Mouse (Mus musculus): ENCODE measurements at regions not wholly inside any gene's neighbourhood (a gene's known extent, or its start where the extent isn't known, plus 50 kb on each side); places are given as distances from the start of the nearest gene placed in this dataset.

DNA sequence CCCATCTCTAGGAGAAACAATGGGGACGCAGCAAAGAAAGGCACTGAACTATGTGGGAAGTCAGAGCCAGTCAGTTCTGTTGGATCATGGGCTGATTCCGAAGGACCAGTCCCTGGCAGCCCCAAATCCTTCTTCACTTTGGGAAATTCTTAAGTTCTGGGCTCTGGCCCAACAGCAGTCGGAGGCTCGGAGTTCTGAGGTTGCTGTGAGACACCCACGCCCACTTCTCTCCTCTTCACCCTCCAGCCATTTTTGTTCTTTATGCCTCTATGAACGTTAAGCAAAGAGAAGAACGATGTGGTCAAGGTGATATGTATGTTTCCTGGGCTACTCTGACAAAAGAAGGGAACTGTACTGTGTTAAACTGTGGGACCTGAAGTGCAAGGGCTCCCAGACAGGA lies 84.0 kb upstream of the C1qtnf3 start:
- Histone ChIP-seq H3K79me2 (ENCODE audit: inconsistent target) (no peaks in the 10 kb centered on the region), H3K36me3 (ENCODE audit: inconsistent target) (no peaks in the 10 kb centered on the region), H3K4me3 (ENCODE audit: inconsistent target) (no peak overlapping the region), H3K27ac (no peak overlapping the region)
- 91% methylated on average over 7 of the region's 7 CpGs for WGBS (ENCODE audit: missing documents)

DNA sequence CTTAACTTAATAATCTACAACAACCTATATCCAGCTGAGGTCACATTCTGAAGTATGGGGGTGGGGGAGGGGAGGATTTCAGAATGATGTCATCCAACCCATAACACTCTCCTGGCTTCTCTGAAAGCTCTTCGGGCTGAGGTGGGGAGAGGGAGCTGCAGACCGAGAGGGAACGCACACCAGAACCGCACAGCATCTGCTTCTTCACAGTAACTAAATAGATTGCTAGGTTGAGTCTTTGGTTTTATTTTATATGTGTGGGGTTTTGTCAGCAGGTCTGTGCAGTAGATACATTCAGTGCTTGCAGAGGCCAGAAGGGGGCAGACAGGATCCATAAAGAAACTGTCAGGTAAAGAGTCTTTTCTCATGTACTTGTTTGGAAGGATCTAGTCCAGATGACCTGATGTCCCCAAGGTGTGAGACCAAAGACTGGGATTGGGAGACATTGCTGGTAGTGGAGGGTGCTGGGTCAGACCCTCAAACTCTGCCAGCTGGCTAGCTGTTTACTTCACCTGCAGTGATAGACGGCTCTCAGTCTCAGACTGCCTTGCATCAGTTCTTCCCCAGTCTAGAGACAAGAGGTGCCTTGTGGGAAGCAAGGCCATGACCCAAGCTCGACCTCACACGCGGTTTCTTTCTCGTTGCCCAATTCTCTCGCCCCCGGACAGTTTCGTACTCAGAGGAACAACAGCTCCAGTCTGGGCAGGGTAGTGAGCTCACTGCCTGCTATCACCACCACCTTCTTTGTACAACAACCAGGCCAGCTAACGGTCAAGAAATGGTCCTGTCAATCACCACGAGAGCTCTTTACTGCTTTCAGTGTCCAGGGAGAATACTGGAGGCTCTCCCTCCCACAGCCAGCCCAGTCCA lies 83.2 kb upstream of the C1qtnf3 start:
- Histone ChIP-seq H3K79me2 (ENCODE audit: inconsistent target) (no peaks in the 10 kb centered on the region), H3K36me3 (ENCODE audit: inconsistent target) (no peaks in the 10 kb centered on the region), H3K4me3 (ENCODE audit: inconsistent target) (no peak overlapping the region), H3K27ac (no peak overlapping the region)
- 68% methylated on average over 14 of the region's 14 CpGs for WGBS (ENCODE audit: missing documents)

GRCm38 (mm10) chr15:10869879-10870278 lies 82.3 kb upstream of the C1qtnf3 start:
- Histone ChIP-seq H3K79me2 (ENCODE audit: inconsistent target) (no peaks in the 10 kb centered on the region), H3K4me3 (ENCODE audit: inconsistent target) (no peak overlapping the region), H3K27ac (no peak overlapping the region), H3K36me3 (ENCODE audit: inconsistent target) (no peaks in the 10 kb centered on the region)
- 76% methylated on average over 13 of the region's 13 CpGs for WGBS (ENCODE audit: missing documents)

- Histone ChIP-seq H3K79me2 (ENCODE audit: inconsistent target) (no peaks in the 10 kb centered on the region), H3K36me3 (ENCODE audit: inconsistent target) (no peaks in the 10 kb centered on the region), H3K4me3 (ENCODE audit: inconsistent target) (no peak overlapping the region), H3K27ac (peak overlapping the region; percentile 54)
- WGBS (ENCODE audit: missing documents), result 17% methylated on average over 13 of the region's 13 CpGs
These were observed 79.7 kb upstream of the C1qtnf3 start for GRCm38 (mm10) chr15:10872322-10872967.

DNA sequence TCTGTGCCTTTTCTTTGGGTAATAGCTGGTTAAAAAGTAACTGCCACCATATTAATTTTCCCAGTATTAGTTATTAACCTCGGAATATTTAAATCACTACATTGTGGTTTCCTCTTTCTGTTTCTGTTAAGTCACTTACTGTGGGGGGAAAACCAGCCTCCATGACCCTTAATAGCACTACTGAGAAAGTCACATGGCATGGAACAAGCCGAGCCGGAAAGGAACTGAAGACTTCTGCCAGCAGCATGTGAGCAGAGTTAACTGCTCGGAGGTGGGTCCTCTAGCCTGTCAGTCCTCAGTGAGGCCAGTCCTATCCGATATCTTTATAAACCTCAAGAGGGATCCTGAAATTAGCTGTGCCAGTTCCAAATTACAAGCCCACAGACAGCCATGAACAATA lies 75.8 kb upstream of the C1qtnf3 start:
- H3K4me3 ChIP-seq (ENCODE audit: inconsistent target), result no peak overlapping the region
- no peaks in the 10 kb centered on the region for H3K36me3 ChIP-seq (ENCODE audit: inconsistent target)
- peak overlapping the region; percentile 83 for H3K27ac ChIP-seq
- no peaks in the 10 kb centered on the region for H3K79me2 ChIP-seq (ENCODE audit: inconsistent target)
- 2% methylated on average over 5 of the region's 5 CpGs for WGBS (ENCODE audit: missing documents)

- H3K36me3 ChIP-seq (ENCODE audit: inconsistent target), result no peaks in the 10 kb centered on the region
- WGBS (ENCODE audit: missing documents), result 100% methylated on average over 1 of the region's 1 CpGs
- no peak overlapping the region for H3K27ac ChIP-seq
- H3K79me2 ChIP-seq (ENCODE audit: inconsistent target), result no peaks in the 10 kb centered on the region
- H3K4me3 ChIP-seq (ENCODE audit: inconsistent target), result no peak overlapping the region
These were observed 70.4 kb upstream of the C1qtnf3 start for GRCm38 (mm10) chr15:10881726-10882125.

- no peak overlapping the region for H3K4me3 ChIP-seq (ENCODE audit: inconsistent target)
- H3K36me3 ChIP-seq (ENCODE audit: inconsistent target), result no peaks in the 10 kb centered on the region
- H3K79me2 ChIP-seq (ENCODE audit: inconsistent target), result no peaks in the 10 kb centered on the region
- no peak overlapping the region for H3K27ac ChIP-seq
- 93% methylated on average over 6 of the region's 6 CpGs for WGBS (ENCODE audit: missing documents)
These were observed 64.1 kb upstream of the C1qtnf3 start for GRCm38 (mm10) chr15:10887990-10888389.

- H3K36me3 ChIP-seq (ENCODE audit: inconsistent target), result no peaks in the 10 kb centered on the region
- 10% methylated on average over 8 of the region's 8 CpGs for WGBS (ENCODE audit: missing documents)
- H3K4me3 ChIP-seq (ENCODE audit: inconsistent target), result no peak overlapping the region
- peak overlapping the region; percentile 19; the same call in 1 of the 2 replicates for H3K27ac ChIP-seq
- no peaks in the 10 kb centered on the region for H3K79me2 ChIP-seq (ENCODE audit: inconsistent target)
These were observed 61.8 kb upstream of the C1qtnf3 start for GRCm38 (mm10) chr15:10890220-10890921.

- peak overlapping the region; percentile 58 for H3K27ac ChIP-seq
- H3K79me2 ChIP-seq (ENCODE audit: inconsistent target), result no peaks in the 10 kb centered on the region
- 89% methylated on average over 5 of the region's 5 CpGs for WGBS (ENCODE audit: missing documents)
- H3K4me3 ChIP-seq (ENCODE audit: inconsistent target), result no peak overlapping the region
- no peaks in the 10 kb centered on the region for H3K36me3 ChIP-seq (ENCODE audit: inconsistent target)
These were observed 53.8 kb upstream of the C1qtnf3 start for GRCm38 (mm10) chr15:10898309-10898708.

- Histone ChIP-seq H3K27ac (peak overlapping the region; percentile 58), H3K79me2 (ENCODE audit: inconsistent target) (no peaks in the 10 kb centered on the region), H3K36me3 (ENCODE audit: inconsistent target) (no peaks in the 10 kb centered on the region), H3K4me3 (ENCODE audit: inconsistent target) (no peak overlapping the region)
- WGBS (ENCODE audit: missing documents), result 78% methylated on average over 4 of the region's 4 CpGs
These were observed 53.2 kb upstream of the C1qtnf3 start for GRCm38 (mm10) chr15:10898715-10899486.

DNA sequence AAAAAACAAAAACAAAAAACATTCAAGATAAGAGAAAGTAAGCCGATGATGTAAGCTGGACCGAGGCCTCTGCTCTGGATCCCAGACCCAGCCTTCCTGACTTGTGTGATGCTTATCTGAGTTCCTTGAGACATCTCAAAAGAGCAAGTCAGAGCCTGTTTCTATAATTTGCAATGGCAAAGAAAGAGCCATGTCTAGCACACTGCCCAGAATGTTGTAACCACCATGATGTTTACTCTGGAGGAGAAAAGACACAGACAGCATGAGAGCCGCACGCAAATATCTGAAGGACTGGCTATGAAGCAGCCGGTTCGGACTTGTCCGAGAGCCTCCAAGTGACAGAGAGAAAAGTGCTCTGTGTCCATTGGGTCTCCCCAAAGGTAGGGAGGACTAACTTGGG lies 52.2 kb upstream of the C1qtnf3 start:
- Histone ChIP-seq H3K36me3 (ENCODE audit: inconsistent target) (no peaks in the 10 kb centered on the region), H3K79me2 (ENCODE audit: inconsistent target) (no peaks in the 10 kb centered on the region), H3K27ac (no peak overlapping the region), H3K4me3 (ENCODE audit: inconsistent target) (no peak overlapping the region)
- WGBS (ENCODE audit: missing documents), result 93% methylated on average over 7 of the region's 7 CpGs

DNA sequence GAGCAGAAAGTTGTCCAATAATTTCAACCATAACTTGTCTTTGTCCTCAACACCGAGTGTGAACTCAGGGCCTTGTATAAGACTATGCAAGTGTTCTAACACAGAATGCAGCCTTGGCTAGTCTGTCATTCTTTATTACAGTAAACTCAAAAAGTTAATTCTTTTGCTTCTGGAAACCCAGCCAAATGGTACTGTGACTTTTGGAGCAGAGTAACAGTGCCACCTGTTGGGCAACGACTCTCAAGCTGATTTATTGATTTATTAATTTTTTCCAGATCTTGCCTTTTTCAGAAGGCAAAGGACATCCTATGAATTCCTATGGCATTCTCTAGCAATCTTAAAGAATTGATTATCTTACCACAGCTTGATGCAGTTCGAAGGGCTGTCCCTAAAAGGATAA lies 51.1 kb upstream of the C1qtnf3 start:
- WGBS (ENCODE audit: missing documents), result 46% methylated on average over 3 of the region's 3 CpGs
- H3K27ac ChIP-seq, result no peak overlapping the region
- no peaks in the 10 kb centered on the region for H3K36me3 ChIP-seq (ENCODE audit: inconsistent target)
- H3K4me3 ChIP-seq (ENCODE audit: inconsistent target), result no peak overlapping the region
- no peaks in the 10 kb centered on the region for H3K79me2 ChIP-seq (ENCODE audit: inconsistent target)

- Histone ChIP-seq H3K4me3 (ENCODE audit: inconsistent target) (no peak overlapping the region), H3K36me3 (ENCODE audit: inconsistent target) (no peaks in the 10 kb centered on the region), H3K79me2 (ENCODE audit: inconsistent target) (no peaks in the 10 kb centered on the region), H3K27ac (no peak overlapping the region)
- 80% methylated on average over 1 of the region's 1 CpGs for WGBS (ENCODE audit: missing documents)
These were observed 50.3 kb upstream of the C1qtnf3 start for GRCm38 (mm10) chr15:10901745-10902262.

Measured in macrophage (primary cell).